Mouse (Mus musculus): ENCODE measurements at regions not wholly inside any gene's neighbourhood (a gene's known extent, or its start where the extent isn't known, plus 50 kb on each side); places are given as distances from the start of the nearest gene placed in this dataset.
A peak's percentile ranks its signal among the peaks of the same experiment; 100 is the strongest.

DNA sequence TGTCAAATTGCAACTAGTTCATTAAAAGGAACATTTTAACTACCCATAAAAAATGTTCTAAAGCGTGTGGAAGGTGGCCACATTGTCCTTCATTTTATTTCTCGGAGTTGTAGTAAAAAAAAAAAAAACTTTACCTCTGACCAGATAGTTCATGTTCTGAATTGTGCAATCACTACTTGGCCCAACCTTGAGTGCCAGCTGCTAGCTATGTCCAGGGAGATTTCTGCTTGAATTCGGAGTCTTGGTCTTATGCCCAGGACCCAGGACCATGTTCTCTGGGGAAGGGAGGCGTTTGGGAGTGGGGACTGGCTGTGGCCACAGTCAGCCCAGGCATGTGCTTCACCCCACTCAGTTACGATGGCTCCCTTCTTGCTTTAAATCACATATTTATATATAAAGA lies 54.9 kb upstream of the Atp1b3 start:
- TF ChIP-seq POLR2A (IDR thresholded peaks at IDR 0.05; ENCODE audit: borderline replicate concordance, extremely low read depth, insufficient read depth, insufficient read length, poor library complexity, severe bottlenecking) (no peak), CTCF (IDR thresholded peaks at IDR 0.05; ENCODE audit: borderline replicate concordance, extremely low read depth, insufficient read depth, insufficient read length) (no peak)
- DNase-seq (ENCODE audit: low read depth) = no peak

DNA sequence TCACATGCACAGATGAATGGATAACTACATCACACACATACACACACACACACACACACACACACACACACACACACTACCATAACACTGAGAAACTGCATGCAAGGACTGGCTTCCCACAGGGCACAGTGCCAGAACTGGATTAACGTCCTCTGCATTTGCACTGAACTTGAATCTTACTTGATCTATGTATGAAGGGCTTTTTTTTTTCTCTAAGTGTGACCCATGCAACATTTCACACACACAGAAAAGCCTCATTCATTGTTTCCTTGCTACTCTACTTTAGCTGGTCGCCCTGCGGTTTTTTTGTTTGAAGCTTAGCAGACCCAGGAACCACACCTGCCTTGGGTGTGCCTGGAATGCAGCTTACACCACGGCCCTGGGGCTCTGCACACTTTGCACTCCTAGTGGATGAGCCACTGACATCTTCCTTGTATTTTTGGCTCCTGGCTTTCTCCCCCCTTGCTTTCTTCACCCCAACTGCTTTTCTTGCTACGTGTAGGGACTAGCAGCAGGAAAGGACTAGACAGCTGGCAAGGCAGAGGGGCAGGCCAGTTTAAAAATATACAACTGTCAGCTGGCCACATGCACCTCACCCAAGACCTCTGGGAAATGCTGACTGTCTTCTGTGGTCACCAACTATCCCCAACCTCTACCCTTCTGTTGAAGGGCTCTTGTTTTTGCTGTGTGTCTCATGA lies 51.8 kb upstream of the Atp1b3 start:
- DNase-seq (ENCODE audit: low read depth) = peak; percentile 57
- TF ChIP-seq CTCF (IDR thresholded peaks at IDR 0.05; ENCODE audit: borderline replicate concordance, extremely low read depth, insufficient read depth, insufficient read length) = no peak
- TF ChIP-seq POLR2A (IDR thresholded peaks at IDR 0.05; ENCODE audit: borderline replicate concordance, extremely low read depth, insufficient read depth, insufficient read length, poor library complexity, severe bottlenecking) = no peak

Data from brain, embryonic 14.5 days (tissue).